Mouse (Mus musculus): ENCODE measurements around the gene Brip1.

Brip1 gene

DNA sequence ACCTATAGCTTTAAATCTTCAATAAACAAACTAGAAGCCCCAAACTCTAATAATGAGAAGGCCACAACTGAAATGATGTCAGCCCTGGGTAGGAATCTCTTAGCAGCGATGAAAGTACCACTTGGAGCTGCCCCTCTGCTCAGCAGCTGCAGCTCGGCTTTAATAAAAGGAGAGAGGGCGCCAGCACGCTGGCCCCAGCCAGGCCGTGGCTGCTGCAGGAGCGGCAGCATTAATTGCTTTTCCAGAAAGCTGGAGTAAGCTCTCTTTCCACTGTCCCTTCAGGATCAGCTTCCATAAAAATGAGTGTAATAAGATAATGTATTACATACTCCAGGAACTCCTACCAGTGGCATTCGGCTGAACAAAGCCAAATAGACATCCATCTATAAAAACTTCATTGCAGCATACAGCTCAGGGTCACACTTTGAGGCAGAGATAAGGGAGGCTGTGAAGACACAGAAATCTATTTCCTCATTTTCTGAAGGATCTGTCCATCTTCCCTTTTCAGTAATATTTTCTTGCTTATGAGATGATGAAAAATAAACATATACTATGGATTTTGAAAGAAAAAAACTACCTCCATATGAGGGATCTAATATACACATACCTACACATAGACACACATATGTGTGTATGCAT lies 174.3 kb downstream of the Brip1 start:
- DNase-seq (ENCODE audit: low read depth, low spot score) = no peak

- no peak for DNase-seq (ENCODE audit: low read depth, low spot score)
Measured at GRCm38 (mm10) chr11:86022439-86022838, 178.6 kb downstream of the Brip1 start.

- DNase-seq (ENCODE audit: low read depth, low spot score) = no peak
Measured at GRCm38 (mm10) chr11:86020033-86020432, 181.0 kb downstream of the Brip1 start.

DNA sequence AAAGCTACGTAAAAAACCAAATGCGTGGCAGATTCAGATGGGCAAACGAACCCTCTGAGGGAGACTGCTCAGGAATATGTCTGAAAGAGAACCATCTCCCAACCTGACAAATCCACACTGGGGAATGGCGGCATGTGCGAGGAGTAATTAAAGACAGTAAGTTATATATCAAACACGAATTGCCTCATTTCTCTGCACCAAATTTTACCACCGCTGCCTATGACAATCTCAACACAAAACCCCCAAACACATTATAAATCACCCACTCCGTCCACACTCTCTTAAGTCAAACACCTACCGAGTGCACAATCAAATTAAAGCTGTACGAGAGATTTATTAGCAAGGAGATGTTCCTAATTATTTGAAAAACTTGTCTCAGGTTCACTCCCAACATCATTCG lies 184.8 kb downstream of the Brip1 start:
- no peak for DNase-seq (ENCODE audit: low read depth, low spot score)

DNA sequence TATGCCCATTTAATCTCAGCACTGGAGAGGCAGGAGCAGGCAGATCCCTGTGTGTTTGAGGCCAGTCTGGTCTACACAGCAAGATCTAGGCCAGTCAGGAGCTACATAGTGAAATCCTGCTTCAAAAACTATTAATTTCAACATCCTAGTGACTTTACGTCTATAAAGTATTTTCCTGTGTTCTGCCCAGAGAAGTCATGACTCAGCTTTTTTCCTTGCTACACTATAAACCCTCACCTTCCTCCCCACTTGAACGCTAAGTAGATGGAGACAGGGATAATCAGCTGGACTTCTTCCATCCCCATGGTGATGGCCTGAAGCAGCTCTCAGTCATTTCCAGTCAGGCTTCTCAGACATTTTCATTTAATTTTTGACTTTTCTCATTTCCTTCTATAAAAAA lies 187.9 kb downstream of the Brip1 start:
- DNase-seq (ENCODE audit: low read depth, low spot score) = no peak

DNA sequence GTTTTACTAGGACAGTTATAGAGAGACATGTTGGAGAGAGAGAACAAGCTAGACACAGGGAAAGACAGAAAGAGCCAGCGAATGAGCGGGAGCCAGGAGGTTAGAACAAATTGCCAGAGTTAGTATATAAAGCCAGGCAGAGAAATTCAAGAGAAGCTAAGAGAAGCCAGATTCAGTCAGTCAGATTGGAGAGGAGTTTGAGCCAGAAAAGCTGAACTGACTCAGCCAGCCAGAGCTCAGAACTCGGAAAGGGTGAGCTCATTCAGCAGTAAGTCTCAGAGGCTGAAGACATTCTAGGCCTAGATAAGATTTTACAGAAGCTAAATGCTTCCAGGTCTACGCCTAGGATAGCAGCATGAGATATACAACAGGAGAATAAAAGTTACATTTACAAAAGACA lies 190.5 kb downstream of the Brip1 start:
- DNase-seq (ENCODE audit: low read depth, low spot score) = no peak

DNA sequence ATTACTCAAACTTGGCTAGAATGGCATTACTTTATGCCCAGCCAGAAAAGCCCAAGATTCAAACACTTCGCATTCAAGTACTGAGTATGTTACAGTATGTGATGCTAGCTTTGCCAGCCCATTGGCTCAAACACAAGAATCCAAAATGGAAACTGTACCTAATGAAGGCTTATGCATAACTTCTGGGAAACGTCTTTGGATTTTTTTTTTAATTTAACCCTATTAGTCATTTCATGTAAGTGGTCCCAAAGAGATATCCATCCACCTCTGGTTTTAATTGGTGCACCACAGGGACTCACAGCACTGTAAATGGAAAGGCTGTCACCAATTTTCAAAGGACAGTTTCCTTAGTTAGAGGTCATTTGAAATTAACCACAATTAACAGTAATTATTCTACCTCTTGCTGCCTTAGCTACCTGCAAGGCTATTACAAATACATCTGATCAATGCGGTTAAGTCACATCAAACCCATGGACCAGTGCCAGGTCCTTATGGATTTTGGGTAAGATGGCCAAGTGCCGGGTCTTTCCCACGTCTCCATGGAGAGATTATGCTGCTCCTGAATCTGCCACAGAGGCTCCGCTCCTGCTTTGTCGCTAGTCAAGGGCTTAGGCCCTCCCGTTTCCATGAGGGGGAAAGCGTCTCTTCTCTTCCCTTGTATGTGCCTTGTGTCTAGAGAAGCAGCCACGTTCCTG lies 192.6 kb downstream of the Brip1 start:
- no peak for DNase-seq (ENCODE audit: low read depth, low spot score)

All from ES-CJ7 (cell line).